Mouse (Mus musculus): ENCODE data around the gene Apobec4. TPM values are rescaled to one million over a fixed set of nuclear protein-coding genes. Genes with fewer than 3 reads are reported as not detected.

Gene Apobec4
- total RNA-seq (2021), result not detected
- long read RNA-seq, experiment 1, result 0 reads
- long read RNA-seq, experiment 2, result 0 reads

DNA sequence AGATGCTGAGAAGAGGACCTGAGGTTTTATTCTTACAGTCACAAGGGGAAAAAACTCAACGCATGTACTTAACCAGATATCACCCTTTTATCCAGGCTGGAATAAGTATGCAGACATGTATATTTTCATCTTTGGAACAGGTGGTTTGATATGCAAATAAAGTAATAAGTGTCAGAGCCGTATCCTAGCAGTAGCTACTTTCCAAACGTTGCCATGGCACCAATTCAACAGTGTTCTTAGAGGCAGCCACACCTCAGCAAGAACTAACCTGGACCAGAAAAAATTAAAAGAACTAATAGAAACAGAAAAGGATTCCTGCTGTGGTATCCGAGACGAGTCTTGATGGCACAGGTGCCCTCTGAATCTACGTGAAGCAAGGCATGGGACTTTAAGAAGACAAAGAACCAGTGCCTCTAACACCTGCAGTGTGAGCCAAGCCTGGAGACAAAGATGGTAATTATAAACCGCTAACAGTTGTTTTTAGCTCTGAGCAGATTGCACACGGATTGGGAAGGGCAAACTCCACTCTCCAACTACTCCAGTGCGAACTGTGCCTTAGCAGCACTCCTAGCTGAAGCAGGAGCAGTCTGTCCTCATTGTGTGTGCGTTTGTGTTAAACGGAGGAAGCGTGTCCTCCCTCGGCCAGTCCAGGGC lies at the start of gene Apobec4:
Gene Apobec4, plus strand, starts transcription at position 240 of the 654 bp plus-strand sequence.
- no peak for DNase-seq

GRCm38 (mm10) chr1:152701066-152701465 lies 49.3 kb upstream of the Apobec4 start:
- no peak for DNase-seq

- DNase-seq, result peak; percentile 57 to 59
These were observed 47.4 kb upstream of the Apobec4 start for GRCm38 (mm10) chr1:152702920-152703319.

- no peak for DNase-seq
These were observed 46.4 kb upstream of the Apobec4 start for GRCm38 (mm10) chr1:152703941-152704340.

DNA sequence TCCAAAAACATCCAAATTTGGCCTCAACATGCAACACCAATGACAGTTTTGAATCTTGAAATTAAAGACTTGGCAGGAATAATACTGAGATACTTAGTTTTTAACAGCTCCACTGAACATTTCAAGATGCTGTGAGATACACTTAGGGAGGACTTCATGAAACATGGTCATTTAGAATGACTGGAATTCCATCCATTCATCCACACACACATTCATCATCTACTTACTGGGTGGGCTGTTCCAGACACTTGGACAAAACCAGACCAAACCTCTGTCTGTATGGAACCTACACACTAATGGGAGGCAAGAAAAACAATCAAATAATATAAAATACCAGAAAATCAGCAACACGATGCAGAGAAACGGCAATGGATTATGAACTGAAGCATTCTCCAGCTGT lies 42.8 kb upstream of the Apobec4 start:
- no peak for DNase-seq

GRCm38 (mm10) chr1:152711037-152711436 lies 39.3 kb upstream of the Apobec4 start:
- DNase-seq, result no peak

DNA sequence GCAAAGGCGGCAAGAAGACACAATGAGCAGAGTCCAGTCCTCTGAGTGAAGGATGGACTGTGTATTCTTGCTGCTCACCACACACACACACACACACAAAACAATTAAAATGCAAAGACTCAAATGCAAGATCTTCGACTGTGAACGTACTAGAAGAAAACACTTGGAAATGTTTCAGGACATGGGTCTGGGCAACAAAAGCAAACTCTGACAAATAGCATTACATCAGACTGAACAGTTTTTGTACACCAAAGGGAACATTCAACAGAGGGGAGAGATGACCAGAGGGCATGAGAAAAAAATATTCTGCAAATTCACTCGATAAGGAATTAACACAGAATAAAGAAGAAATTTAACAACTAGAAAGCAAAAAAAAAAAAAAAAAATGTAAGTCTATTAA lies 36.4 kb upstream of the Apobec4 start:
- no peak for DNase-seq

DNA sequence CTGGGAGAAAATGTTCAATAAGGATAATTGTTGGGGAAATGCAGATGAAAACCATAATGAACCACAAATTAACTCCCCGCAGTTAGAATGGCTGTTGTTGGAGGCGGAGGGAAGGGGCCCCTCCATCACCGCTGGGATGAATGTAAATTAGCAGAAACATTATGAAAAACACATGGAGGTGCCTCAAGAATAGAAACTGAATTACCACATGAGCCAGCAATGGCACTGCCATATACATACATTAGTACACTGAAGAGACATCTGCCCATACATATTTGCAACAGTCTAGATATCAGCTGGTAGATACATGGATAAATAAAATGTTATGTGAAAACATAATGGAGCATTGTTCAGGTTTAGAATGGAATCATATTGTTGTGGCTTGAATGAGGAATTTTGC lies 35.9 kb upstream of the Apobec4 start:
- DNase-seq, result no peak

- no peak for DNase-seq
These were observed 33.0 kb upstream of the Apobec4 start for GRCm38 (mm10) chr1:152717329-152717728.

DNA sequence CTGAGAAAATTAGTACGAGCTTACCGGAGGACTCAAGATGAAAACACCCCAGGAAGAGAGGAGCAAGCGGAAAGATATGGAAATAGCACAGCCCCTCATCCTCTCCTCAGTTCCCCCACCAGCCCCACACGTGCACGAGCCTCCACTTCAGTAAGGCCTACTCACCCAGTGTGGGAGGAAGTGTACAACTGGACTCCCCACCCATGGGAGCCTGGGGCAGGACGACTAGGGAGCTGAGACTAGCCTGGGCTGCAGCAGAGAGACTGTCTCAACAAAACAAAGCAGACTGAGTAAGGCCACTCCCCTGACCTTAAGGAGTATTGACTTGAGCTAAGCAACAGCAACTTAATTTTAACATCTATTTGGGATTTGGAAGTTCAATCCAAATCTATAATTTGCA lies 32.2 kb upstream of the Apobec4 start:
- DNase-seq, result peak in 1 of 2 experiments; percentile 10

- no peak for DNase-seq
These were observed 29.4 kb upstream of the Apobec4 start for GRCm38 (mm10) chr1:152720969-152721368.

GRCm38 (mm10) chr1:152721535-152722198 lies 28.7 kb upstream of the Apobec4 start:
- peak in 1 of 2 experiments; percentile 29 for DNase-seq

- no peak for DNase-seq
These were observed 26.1 kb upstream of the Apobec4 start for GRCm38 (mm10) chr1:152724286-152724685.

GRCm38 (mm10) chr1:152726095-152726494 lies 24.3 kb upstream of the Apobec4 start:
- DNase-seq, result no peak

DNA sequence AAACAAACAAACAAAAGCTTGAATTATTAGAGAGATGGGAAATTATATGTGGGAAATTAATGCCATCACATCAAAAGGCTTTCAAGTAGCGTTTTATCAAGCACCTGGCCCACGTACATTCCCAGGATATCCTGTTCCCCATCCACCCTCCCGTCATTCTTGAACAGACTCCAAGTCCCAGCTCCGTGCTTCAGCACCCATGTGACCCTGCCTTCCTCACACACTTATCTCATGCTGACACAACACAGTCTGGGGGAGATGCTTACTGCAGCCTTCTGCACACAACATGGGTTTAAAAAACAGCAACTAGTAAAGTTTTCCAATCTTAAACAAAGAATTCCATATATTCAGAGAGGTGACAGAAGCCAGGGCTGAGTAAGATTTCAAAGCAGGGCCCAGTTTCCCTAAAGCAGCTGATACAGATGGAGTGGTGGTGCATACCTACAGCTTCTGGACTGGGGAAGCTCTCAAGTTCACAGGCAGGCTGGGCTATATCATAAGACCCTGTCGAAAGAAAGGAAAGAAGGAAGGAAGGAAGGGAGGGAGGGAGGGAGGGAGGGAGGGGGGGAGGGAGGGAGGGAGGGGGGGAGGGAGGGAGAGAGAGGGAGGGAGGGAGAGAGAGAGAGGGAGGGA lies 22.6 kb upstream of the Apobec4 start:
- peak; percentile 54 to 60 for DNase-seq

GRCm38 (mm10) chr1:152738793-152739192 lies 11.6 kb upstream of the Apobec4 start:
- peak; percentile 70 to 78 for DNase-seq

DNA sequence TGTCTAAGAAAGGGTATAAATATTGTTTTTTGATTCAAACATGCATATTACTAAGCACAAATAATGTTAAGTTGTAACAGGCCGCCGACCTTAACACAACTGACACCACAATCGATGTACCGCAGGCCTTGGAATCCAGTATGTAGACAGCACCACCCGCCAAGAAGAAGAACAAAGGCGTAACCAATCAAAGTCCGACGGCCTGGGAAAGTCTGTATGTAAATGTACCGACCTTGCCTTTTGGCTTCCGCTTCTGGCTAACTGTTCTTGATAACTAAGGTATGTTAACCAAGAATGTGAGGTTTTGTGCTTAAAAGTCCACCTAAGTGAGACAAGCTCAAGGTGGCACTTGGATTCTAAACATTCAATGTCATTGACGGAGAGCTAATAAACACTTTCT lies 11.0 kb upstream of the Apobec4 start:
- no peak for DNase-seq

- no peak for DNase-seq
These were observed 7.1 kb upstream of the Apobec4 start for GRCm38 (mm10) chr1:152743095-152743826.

GRCm38 (mm10) chr1:152746426-152746825 lies 3.9 kb upstream of the Apobec4 start:
- DNase-seq, result peak; percentile 81 to 94

DNA sequence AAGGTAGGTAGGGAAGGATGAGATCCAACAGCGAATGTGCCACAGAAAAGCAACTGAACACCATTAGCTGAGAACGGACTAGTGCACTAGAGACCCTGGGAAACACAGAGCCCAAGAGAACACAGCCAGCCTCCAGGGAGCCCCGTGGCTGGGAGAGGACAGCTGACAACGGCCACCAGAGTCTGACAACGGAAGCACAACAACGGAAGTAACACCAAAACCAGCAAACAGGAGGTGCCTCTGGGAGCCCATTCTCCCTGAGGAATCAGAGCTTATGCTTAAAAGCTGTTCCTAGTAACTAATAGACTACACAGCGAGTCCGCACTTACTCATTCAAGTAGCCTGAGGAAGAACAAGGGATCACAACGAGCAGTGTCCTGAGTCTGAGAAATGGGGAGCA lies 1.1 kb upstream of the Apobec4 start:
- peak; percentile 37 to 63 for DNase-seq

DNA sequence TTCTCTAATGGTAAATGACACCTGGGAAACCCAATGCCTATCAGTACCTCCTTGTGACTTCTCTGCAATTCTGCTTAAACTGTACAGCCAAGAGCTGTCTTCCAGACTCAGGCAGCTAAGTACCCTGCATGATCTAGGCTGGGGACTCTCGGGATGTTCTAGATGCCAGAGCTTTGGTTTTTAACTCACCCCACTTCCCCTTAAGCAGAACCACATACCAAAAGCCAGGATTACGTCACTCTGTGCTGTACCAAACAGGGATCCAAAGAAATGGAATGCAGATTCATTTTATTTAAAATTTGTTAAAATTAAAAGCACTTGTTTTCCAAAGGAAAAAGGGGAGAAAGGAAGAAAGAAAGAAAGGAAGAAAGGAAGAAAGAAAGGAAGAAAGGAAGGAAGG lies 11.4 kb downstream of the Apobec4 start:
- DNase-seq, result no peak

DNA sequence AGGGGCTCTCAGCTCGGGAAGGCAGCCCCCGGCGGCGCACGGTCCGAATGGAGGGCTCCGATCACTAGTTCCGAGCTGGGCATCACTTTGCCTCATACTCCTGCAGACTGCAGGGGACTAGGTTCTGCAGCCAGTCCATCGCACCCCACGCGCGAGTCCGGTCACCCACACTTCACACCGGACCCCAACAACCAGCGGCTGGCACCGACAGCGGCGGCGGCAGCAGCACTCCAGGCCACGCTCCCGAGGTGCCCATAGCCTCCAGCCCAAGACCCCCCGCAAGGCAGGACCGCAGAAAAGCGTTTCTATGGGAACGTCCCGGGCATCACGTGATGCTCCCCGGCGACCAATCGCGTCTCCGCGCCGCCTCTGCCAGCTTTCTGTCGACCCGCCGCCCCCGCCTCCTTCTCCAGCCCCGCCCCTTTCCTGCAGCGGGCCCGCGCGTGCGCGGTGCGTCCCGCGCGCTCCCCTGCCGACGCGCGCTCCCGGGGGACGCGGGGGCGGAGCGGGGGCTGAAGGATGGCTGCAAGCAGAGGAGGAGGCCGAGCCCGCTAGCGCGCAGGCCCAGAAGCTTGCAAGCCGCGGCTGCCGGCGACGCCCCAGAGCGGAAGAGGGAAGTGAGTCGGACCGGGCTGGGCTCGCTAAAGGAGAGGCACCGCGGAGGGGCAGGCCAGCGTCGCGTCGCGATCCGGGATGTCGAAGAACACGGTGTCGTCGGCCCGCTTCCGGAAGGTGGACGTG lies 15.9 kb downstream of the Apobec4 start, which contains the start of the genes Rgl1 and Arpc5:
Gene Rgl1, minus strand, starts transcription at position 320 of the 741 bp plus-strand sequence.
Gene Arpc5, plus strand, starts transcription at position 511 of the 741 bp plus-strand sequence.
- DNase-seq, result peak; percentile 96 to 99
